Mouse (Mus musculus) hindbrain, postnatal 0 days (tissue): ENCODE results near the gene Smim15. TPM values are rescaled to one million over a fixed set of nuclear protein-coding genes. Genes with fewer than 3 reads are reported as not detected.

ENCODE experiments used
- ATAC-seq: fragments of 200-750 bp; cut with Nextera tagmentation; 2 replicates; pipeline ENCODE4 v1.8.0; 2017; ENCODE audit warnings: mild to moderate bottlenecking, moderate TSS enrichment, moderate library complexity
- DNase-seq: peaks from one replicate; pipeline ENCODE4 v3.0.0-alpha.2; 2015; ENCODE audit warnings: low spot score
- H3K27ac ChIP-seq: fragments of 300-500 bp; sonication (generic); 2 replicates; pipeline ENCODE4 v1.5.1; 2014; ENCODE audit warnings: mild to moderate bottlenecking
- H3K27me3 ChIP-seq: fragments of 300-500 bp; sonication (generic); 2 replicates; pipeline ENCODE4 v1.6.1; 2014; ENCODE audit warnings: low read length, mixed read lengths; ENCODE audit not compliant: insufficient read depth
- H3K36me3 ChIP-seq: fragments of 300-500 bp; sonication (generic); 2 replicates; pipeline ENCODE4 v1.6.1; 2014; ENCODE audit warnings: low read length, mixed read lengths; ENCODE audit not compliant: insufficient read depth
- H3K4me1 ChIP-seq: fragments of 300-500 bp; sonication (generic); 2 replicates; pipeline ENCODE4 v1.6.1; 2014; ENCODE audit warnings: antibody characterized with exemption, low read length, mixed read lengths; ENCODE audit not compliant: insufficient read depth
- H3K4me2 ChIP-seq: fragments of 300-500 bp; sonication (generic); 2 replicates; pipeline ENCODE4 v1.6.1; 2014; ENCODE audit warnings: low read depth, mild to moderate bottlenecking, low read length, moderate library complexity, mixed read lengths
- H3K4me3 ChIP-seq: fragments of 300-500 bp; sonication (generic); 2 replicates; pipeline ENCODE4 v1.5.1; 2014; ENCODE audit warnings: low read length
- H3K9ac ChIP-seq: fragments of 300-500 bp; sonication (generic); replicated peaks from 2 replicates; pipeline ENCODE4 v1.6.1; 2014; ENCODE audit warnings: mild to moderate bottlenecking, low read length, moderate library complexity, mixed read lengths
- H3K9me3 ChIP-seq: fragments of 300-500 bp; sonication (generic); 2 replicates; pipeline ENCODE4 v1.6.1; 2016; ENCODE audit warnings: low read length, mixed read lengths
- CTCF ChIP-seq: IDR thresholded peaks from 2 replicates; pipeline ENCODE4 v1.5.1; 2016; ENCODE audit warnings: antibody characterized with exemption, control low read depth, low read depth
- WGBS: fragments of 180-500 bp; shearing (Covaris S2); extraction: QIAGEN DNeasy Blood & Tissue Kit; methylation state at CpG from one replicate; pipeline ENCODE4 v1.1.7; 2014; 5-methylcytosine and 5-hydroxymethylcytosine counted together
- polyA plus RNA-seq: library from polyadenylated mRNA; unstranded; fragments of >200 nt; fragmentation: Nextera tagmentation; extraction: Ambion mirVana; gene quantifications from 2 replicates; pipeline ENCODE4 v1.2.1, GENCODE M21; 2015
- total RNA-seq: library from RNA; depleted of rRNA; stranded (reverse); fragments of >200 nt; gene quantifications from 2 replicates; pipeline ENCODE4 v1.2.3, GENCODE M21; 2014; rRNA removed

The Smim15 gene
- total RNA-seq (26.3 and 34.6 TPM in 2 replicates), polyA plus RNA-seq (41.2 and 43.6 TPM in 2 replicates)

DNA sequence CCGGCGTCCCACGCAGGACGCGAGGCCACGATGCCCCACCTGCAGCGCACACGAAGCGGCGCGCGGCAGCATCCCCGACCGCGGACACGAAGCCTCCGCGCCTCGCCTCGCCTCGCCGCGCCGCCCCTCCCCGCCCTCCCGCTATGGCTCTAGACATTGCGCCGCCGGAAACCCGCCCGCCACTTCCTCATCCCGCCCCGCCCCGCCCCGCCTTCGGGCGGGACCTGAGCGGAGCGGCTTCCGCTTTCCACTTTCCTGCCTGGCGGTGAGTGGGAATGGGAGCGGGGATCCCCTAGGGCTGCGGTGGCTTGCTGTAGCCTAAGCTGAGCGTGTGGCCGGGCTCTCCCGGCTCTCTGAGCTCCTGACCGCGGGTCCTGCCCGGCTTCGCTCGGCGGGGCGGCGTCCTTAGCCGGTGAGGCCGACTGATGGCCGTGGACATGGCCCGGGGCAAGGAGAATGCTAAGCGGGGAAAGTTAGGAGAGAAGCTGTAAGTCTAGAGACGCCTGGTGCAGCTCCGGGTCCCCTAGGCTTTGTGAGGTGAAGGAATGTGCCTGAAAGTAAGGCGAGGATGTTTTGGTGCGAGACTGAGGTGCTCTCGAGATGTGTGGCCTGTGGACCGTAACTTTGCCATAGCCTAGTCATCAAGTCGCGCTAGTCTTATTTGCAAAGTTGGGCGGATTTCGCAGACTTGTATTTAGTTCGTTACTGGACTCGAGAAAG lies at the start of gene Smim15:
Smim15 (plus strand) TSS at position 225 of the 720 bp plus-strand sequence.
- ATAC-seq (peak; percentile 98), DNase-seq (peak; percentile 96)
- peak within 1 kb of the TSS; percentile 84 for H3K27ac ChIP-seq
- no peaks in the 10 kb centered on the region for H3K36me3 ChIP-seq
- TF ChIP-seq CTCF: no peak
- no peaks in the 10 kb centered on the region for H3K9me3 ChIP-seq
- under 1% methylated on average over 68 of the region's 71 CpGs for WGBS
- H3K4me3 ChIP-seq: peak within 1 kb of the TSS; percentile 88
- H3K4me1 ChIP-seq: peaks cover 10% of the 10 kb centered on the region
- no peaks in the 10 kb centered on the region for H3K27me3 ChIP-seq
- peak within 1 kb of the TSS; percentile 73 for H3K4me2 ChIP-seq
- H3K9ac ChIP-seq: peak within 1 kb of the TSS; percentile 76

DNA sequence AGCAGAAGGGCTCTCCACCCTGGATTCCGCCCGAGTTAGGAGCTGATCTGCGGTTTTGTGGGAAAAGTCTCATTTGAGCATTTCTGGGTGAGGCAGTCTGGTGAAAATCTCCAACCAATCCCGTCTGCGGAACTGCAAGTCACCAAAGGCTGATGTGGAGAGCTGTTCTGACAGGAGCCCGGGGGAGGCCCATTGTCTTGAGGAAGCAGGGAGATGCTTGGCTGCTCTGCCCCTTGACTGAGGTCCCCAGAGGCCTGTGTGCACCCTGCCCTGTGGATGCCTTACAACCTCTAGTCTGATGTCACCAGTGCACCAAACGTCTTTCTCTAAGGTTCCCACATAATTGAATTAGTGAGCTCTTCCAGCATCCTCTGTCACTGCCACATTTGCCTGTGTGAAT lies 49.0 kb upstream of the Smim15 start:
- Histone ChIP-seq H3K9me3 (no peaks in the 10 kb centered on the region), H3K4me2 (no peak overlapping the region), H3K4me3 (no peak overlapping the region), H3K9ac (no peak overlapping the region), H3K27ac (no peak overlapping the region), H3K36me3 (no peaks in the 10 kb centered on the region), H3K27me3 (no peaks in the 10 kb centered on the region), H3K4me1 (no peaks in the 10 kb centered on the region)
- DNase-seq (no peak), ATAC-seq (no peak)
- 47% methylated on average over 7 of the region's 7 CpGs for WGBS
- TF ChIP-seq CTCF: no peak

DNA sequence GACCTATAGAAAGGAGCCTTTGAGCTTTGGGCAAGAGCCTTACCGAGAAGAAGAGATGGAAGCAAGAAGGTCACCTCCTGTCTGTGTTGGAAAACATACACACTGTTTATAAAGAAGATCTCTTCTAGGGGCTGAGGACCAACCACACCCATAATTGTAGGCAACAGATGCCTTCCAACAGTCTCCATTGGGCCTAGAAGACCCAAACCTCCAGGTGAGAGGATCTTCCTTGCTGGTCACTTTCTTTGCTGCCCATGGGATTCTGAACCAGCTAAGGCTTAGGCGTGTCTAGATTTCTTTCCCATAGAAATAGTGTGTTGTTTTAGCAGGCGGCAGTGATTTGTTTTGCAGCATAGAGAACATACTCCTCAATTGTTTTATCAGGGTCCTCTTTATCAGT lies 47.9 kb upstream of the Smim15 start:
- Histone ChIP-seq H3K27ac (no peak overlapping the region), H3K9ac (no peak overlapping the region), H3K4me1 (no peaks in the 10 kb centered on the region), H3K27me3 (no peaks in the 10 kb centered on the region), H3K4me3 (no peak overlapping the region), H3K9me3 (no peaks in the 10 kb centered on the region), H3K36me3 (no peaks in the 10 kb centered on the region), H3K4me2 (no peak overlapping the region)
- 96% methylated on average over 3 of the region's 3 CpGs for WGBS
- DNase-seq (no peak), ATAC-seq (no peak)
- no peak for TF ChIP-seq CTCF

DNA sequence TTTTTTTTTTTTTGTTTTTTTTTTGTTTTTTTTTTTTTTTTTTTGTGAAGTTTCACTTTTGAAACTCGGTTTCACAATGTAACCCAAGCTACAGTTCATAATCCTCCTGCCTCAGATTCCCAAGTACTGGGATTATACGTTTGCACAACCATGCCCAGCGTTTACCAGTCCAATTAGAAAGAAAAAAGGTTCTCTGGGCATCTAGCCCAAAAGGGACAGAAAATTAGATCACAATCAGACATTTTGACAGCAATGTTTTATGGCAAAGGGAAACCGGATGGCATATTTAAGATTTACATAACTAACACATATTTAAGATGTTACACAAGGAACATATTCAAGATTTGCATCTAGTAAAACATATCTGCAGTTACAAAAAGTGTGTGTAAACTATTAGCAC lies 36.4 kb upstream of the Smim15 start:
- DNase-seq (no peak), ATAC-seq (no peak)
- Histone ChIP-seq H3K4me2 (no peak overlapping the region), H3K27me3 (no peaks in the 10 kb centered on the region), H3K36me3 (no peaks in the 10 kb centered on the region), H3K27ac (no peak overlapping the region), H3K9me3 (no peaks in the 10 kb centered on the region), H3K4me3 (no peak overlapping the region), H3K9ac (no peak overlapping the region), H3K4me1 (no peaks in the 10 kb centered on the region)
- no peak for TF ChIP-seq CTCF
- 76% methylated on average over 4 of the region's 4 CpGs for WGBS

DNA sequence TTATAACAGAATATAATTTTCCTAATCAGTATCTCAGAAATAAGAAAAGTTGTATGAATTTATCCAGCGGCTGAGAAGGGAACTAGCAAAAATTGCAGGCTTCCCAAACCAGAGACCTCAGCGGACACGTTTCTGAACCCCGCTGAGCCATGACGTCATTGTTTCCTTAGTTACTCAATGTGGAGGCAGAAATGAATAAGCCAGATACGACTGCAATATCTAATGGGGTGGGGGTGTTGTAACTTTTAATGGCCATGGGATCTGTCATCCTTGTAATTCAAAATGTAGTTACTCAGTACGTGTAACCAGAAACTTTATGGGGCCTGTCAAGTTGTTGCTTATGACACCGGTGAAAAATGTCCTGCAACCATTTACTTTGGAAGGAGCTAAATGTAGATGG lies 31.1 kb upstream of the Smim15 start:
- no peak overlapping the region for H3K4me2 ChIP-seq
- ATAC-seq (no peak), DNase-seq (no peak)
- no peak overlapping the region for H3K27ac ChIP-seq
- H3K4me3 ChIP-seq: no peak overlapping the region
- no peaks in the 10 kb centered on the region for H3K36me3 ChIP-seq
- WGBS: 81% methylated on average over 8 of the region's 8 CpGs
- no peaks in the 10 kb centered on the region for H3K9me3 ChIP-seq
- H3K4me1 ChIP-seq: no peaks in the 10 kb centered on the region
- H3K27me3 ChIP-seq: no peaks in the 10 kb centered on the region
- TF ChIP-seq CTCF: no peak
- H3K9ac ChIP-seq: no peak overlapping the region

DNA sequence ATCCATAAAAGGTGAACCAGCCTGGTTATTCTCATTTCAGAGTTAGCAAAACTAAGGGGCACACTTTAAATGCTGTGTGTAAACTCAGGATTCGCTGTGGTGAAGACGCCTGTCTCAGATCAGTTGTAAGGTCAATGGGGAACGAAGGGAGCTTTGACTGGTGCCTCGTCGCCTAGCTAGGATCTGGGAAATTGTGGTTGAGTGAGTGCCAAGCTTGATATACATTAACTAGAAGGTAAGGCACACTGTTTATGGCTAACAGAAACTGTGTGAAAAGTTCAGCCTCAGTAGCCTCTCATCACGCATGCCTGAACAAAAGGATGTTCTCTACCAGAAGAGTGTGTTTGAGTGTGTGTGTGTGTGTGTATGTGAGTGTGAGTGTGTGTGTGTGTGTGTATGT lies 30.4 kb upstream of the Smim15 start:
- Histone ChIP-seq H3K9ac (no peak overlapping the region), H3K4me2 (no peak overlapping the region), H3K27me3 (no peaks in the 10 kb centered on the region), H3K36me3 (no peaks in the 10 kb centered on the region), H3K27ac (no peak overlapping the region), H3K4me3 (no peak overlapping the region), H3K4me1 (no peaks in the 10 kb centered on the region), H3K9me3 (no peaks in the 10 kb centered on the region)
- WGBS: 89% methylated on average over 6 of the region's 6 CpGs
- no peak for TF ChIP-seq CTCF
- no peak for DNase-seq
- ATAC-seq: no peak

DNA sequence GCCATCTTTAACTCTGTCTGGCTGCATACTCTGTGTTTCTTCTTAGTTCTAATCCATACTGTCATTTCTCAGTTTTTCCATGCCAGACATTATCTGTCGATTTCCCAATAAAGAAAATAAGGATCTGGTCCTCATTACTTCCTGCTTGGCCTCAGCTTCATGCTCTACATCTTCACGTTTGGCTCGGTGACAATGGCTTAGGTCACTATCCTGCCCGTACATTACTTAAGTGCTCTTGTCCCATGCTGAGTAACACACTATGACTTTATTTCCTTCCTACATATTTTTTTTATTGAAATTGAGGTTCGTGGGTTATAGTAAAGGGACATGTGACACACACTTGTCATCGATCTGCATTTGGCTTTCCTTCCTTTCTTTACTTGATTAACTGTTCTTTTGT lies 29.1 kb upstream of the Smim15 start:
- Histone ChIP-seq H3K27me3 (no peaks in the 10 kb centered on the region), H3K36me3 (no peaks in the 10 kb centered on the region), H3K9ac (no peak overlapping the region), H3K4me1 (no peaks in the 10 kb centered on the region), H3K4me3 (no peak overlapping the region), H3K27ac (no peak overlapping the region), H3K9me3 (no peaks in the 10 kb centered on the region), H3K4me2 (no peak overlapping the region)
- DNase-seq (no peak), ATAC-seq (no peak)
- no peak for TF ChIP-seq CTCF
- 81% methylated on average over 6 of the region's 6 CpGs for WGBS
